Mouse (Mus musculus): ENCODE measurements around the gene Btbd9.

Btbd9 gene

DNA sequence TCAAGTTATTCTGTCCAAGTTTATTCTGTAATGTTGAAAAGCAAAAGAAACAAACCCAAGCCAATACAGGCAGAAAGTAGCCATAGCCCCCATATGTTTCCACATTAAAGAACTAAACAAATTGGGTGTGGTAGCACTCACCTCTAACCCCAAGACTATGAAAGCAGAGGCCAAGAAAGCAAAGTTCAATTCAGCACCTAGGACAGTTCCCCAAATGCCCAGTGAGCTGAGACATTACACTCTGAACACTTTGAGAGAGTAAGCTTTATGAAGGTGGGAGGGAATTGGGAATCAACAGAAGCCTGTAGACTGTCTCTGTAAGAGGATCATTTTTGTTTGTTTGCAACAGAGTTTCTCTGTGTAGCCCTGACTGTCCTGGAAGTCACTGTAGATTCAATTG is 186.6 kb downstream of the Btbd9 start:
- no peak for DNase-seq (ENCODE audit: low spot score)

DNA sequence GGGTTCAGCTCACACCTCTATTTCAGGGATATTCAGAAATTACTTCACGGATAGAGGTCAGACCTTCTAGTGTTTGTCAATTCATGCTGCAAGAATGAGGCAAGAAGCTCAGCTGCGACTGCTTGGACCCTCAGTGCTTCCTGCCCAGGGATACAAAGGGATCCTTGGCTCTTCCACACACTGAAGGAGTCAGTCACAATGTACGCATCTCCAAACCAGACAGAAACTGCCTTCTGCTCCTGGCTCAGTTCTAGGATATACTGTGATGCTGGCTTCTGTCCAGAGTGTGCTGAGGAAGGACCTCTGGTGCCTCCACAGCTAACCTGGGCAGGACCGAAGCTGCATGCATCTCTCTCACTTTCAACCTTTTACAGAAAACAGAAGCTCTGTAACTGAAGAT is 187.5 kb downstream of the Btbd9 start:
- DNase-seq (ENCODE audit: low spot score), result no peak

DNA sequence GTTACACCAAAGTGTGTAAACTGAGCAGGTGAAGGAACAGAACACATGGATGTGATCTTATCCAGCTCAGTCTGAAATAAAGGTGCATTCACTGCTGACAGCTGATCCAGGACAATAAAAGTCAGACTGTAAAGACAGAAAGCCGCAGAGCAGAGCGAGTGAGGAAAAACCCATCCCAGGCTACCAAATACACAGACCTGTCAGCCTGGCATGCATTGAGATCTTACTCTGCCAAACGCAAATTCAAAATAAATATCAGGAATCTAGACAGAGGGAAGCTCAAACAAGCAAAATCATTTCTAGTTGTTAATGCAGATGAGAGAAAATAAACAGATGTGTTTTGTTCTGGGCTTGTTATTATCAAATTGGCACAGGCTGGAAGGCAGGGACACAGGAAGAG is 187.9 kb downstream of the Btbd9 start:
- DNase-seq (ENCODE audit: low spot score), result no peak

DNA sequence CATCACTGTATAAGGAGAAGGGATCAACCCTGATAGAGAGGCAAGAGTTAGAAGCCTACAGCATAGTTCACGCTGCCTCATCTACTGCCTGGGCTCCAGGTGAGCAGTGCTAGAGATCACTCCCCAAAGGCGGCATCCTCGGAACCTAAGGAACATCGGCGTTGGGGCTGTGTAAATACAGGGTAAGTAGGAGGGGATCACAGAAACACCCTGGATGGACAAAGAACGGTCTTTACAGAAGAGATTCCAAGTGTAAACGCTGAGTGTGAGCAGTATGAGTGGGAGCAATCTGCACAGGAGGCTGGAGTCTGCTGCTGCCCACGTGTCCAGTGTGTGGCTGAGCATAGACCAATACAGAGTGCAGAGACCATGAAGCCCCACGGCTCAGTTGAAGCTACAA is 190.0 kb downstream of the Btbd9 start:
- no peak for DNase-seq (ENCODE audit: low spot score)

DNA sequence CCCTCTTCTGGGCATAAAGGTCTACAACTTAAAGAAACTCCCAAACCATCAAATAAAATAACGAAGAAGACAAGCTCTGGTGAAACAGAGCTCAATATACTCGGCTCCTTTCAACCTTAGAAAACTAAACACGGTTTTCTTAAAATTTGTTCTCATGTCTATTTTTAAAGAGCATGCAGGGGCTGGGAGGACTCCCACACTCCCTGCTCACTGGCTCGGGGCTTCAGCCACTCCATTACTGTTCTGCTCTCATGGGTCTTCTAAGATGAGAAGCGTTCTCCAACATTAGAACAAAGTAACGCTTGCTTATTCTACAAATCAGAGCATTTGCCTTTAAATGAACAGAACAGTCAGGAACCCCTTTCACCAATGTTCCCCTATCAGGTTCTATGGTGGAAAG is 192.6 kb downstream of the Btbd9 start:
- DNase-seq (ENCODE audit: low spot score), result no peak

DNA sequence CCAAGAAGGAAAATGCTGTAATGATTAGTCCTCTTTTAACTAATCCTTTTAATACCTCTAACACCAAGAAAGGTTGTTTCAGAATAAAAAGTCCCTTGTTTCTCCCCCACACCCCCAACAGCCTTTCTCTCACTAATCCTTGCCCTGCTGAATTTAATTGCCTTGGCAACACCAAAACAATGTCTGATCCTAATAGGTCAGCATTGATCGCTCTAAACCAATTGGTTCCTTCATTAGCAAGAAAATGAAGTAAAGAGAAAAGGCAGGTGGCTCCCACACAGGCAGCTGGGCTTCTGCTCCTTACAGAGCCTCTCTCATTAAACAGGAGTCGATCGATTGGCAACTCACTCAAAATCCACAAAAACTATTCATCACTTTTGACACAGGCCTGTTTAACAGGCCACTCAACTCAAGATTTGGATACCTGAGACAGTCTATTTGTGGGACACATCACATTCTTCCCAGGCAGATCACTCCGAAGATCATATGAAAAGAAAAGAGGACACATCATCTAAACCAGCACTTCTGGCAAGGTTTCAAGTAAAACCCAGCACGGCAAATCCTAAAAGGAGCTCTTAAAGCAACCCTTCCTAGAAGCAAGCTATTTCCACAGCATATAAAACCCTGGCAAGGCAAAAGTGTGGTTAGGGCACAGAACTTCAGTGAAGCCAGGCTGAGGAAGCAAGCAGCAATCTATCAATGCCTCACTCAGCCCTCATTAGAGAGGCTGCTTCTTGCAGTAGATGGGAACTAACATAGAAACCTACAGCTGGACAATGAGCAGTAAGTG is 197.9 kb downstream of the Btbd9 start:
- DNase-seq (ENCODE audit: low spot score), result no peak

DNA sequence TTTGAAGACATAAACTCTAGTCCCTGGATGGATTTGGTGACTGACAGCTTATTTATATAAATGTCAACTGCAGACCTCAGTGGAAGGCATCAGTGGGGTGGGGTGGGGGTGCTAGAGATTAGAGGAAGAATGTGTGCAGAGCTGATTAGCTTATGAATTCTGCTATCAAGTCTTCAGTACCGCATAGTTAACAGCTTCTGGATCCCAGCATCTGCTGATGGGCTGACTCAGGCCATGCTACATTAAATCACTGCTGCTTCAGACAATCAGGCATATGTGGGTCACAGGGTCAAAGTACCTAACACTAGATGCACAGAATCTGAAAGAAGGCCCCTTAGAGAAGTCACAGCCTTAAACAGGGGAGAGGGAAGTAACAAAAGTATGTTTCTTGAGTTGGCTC is 198.5 kb downstream of the Btbd9 start:
- DNase-seq (ENCODE audit: low spot score), result no peak

DNA sequence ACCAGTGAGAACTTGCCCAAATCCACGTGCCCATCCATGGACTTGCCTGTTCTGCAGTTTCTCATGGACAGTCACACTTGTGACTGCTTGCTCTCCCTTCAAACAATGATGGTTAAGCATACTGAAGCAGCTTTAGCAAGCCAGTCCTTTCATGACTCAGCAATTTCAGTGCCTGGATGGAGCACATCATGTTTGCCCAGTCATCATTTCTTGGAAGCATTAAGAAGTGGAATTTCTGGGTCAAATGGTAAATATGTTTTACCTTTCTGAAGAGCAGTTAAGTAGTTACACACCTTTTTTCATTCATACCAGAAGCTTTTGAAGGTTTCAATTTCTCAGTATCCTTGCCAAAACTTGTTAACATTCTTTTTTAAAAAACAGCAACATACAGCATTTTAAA is 201.2 kb downstream of the Btbd9 start:
- no peak for DNase-seq (ENCODE audit: low spot score)

DNA sequence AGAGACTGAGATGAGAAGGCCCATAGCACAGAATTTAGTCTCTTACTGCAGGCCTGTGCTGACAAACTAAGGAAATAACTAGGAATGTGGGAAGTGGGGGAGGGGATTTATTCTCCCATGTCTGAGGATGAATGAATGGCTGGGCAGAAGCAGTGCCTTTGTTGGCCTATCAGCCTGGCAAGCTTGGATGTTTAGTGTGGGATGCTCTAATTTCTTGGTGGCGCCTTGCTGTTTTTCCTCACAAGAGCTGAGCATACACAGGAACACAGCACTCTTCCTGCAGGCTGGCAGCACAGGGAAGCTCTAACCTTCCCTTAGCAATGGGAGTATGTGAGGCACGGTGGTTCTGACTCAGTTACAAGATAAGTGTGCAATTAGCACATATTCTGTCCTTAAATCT is 207.7 kb downstream of the Btbd9 start:
- DNase-seq (ENCODE audit: low spot score), result no peak

DNA sequence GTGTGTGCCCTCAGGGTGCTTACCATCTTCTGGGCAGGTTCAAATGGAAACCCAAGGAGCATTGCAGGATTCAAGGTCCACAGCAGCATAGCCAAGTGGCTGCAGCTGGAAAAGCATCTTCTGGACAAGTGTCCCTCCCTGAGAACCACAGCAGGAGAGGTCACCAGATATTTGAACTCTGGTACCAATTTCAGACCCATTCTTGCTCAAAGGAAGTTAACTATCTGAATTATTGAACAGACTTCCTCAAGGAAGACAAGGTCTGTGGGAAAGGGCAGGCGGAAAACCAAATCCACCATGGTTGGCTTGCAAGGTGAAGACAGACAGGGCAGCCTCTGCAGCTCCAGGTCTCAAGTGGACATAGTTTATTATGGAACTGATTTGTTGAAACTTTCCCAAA is 211.6 kb downstream of the Btbd9 start:
- no peak for DNase-seq (ENCODE audit: low spot score)

DNA sequence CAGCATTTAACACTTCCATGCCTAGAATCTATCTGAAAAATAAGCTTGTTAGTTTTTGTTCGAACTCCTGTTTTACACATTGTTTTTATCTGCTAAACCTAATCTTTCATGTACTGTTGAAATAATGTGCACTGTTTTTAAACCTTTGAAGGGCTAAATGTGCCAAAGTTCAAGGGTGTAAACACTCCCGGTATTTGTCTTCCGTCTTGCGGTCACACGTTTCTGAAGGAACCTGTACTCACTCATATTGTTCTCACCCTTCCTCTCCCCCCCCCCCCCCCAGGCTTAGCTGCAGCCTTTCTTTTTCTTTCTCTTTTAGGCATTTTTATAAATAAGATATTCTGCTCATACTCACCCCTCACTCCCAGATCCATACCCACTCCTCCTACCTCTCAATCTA is 212.9 kb downstream of the Btbd9 start:
- DNase-seq (ENCODE audit: low spot score), result no peak

DNA sequence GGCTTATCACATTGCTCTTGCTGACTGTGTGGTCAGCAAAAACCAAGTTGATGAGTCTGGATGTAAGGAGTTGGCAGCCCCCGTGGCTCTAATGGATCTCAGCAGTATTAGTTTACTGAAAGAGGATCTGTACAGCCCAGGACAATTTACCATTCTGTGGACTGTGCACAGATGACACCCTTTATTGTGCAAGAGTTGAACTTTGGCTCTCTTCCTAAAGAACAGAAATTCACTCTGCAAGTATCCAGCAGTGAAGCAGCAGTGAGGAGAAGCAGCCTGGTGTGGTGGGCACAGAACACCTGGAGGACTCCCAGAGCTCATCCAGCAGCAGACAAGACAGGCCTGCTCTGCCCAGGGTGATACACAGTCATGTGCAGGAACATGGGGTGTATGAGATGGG is 215.6 kb downstream of the Btbd9 start:
- no peak for DNase-seq (ENCODE audit: low spot score)

DNA sequence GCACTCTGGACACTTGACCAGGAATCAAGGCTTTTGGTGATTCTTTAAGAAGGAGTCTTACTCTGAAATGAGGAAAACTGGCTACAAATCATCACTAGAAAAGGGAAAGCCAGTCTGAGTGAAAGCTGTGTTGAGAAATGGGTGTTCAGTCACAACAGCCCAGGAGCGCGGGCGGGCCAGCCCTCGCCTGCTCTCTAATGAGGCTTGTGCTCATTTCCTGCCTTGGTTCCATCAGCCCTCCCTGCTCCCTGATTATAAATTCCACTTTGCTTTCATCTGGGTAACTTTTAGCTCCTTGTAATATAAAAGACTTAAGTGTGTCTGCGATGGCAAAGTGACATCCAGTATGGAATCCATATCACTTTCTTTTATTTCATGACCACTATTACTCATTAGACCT is 216.9 kb downstream of the Btbd9 start:
- DNase-seq (ENCODE audit: low spot score), result no peak

DNA sequence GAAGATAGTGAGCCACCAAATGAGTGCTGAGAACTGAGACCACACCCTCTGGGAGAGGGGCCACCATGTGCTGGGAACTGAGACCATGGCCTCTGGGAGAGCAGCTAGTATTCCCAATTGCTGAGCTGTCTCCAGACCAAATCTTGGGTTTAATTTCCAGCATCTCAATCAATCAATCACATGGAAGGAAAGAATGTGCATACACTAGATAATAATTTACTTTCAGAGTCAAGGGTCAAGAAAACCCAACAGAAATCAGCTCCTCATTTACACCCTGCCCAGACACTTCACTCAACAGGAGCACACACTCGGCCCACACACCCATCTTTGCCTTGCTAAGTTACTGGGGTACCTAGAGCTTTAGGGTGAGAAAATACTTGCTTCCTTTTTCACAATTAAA is 220.9 kb downstream of the Btbd9 start:
- DNase-seq (ENCODE audit: low spot score), result no peak

DNA sequence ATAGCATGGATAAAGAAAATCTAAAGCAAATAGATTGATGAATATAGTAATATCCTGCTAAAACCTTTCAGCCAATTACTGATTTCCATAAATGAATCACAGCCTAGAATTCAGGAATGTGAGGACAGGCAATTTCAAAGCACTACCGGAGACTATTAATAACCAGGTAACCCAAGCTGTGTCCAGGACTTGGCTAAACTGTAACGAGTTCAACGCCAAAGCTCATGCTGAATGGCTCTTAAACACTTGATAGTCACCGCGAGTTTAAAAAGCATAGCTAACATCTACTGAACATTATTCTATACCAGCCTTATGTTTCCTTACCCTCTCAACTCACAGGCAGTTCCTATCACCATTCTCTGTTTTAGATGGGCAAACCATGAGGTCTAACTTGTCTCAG is 221.9 kb downstream of the Btbd9 start:
- DNase-seq (ENCODE audit: low spot score), result no peak

DNA sequence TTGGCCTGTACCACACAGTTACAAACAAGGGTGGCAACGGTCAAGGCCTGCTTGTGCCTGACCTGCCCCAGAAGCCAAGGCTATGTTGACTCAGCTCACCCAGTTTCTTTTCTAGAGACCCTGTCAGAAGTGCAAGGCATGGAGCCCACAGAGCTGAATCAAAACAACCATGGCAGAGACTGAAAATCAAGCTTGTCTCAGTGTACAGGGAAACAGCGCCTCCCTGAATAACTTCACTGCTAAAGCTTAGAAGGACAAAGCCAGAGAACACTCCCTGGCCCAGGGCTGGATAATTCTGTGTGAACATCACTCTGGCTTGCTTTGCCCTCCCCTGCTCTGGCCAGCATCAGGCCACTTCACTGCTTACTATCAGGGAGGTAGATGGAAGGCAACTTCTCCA is 228.3 kb downstream of the Btbd9 start:
- DNase-seq (ENCODE audit: low spot score), result no peak

DNA sequence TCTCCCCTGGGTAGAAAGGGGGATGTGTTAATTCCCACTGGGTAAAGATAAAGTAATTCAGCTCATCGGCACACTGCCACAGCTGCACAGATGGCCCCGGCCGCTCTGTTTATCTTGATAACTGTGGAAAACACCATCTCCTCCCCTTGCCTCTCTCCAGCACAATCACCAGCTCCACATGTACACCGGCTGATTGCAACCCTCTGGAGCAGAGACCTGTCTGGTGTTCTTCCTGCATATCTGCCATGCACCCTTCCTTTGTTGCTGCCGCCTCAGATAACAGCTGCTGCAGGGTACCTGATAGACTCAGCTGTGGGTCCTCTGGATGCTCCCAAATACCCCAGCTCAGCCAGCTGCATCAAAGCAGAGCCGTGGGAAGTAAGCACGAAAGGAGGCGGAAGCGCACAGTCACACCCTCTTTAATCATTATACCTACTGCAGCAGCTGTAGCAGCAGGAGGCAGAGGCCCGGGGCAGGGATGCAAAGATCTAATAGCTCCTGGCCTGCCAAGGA is 229.1 kb downstream of the Btbd9 start:
- DNase-seq (ENCODE audit: low spot score), result no peak

DNA sequence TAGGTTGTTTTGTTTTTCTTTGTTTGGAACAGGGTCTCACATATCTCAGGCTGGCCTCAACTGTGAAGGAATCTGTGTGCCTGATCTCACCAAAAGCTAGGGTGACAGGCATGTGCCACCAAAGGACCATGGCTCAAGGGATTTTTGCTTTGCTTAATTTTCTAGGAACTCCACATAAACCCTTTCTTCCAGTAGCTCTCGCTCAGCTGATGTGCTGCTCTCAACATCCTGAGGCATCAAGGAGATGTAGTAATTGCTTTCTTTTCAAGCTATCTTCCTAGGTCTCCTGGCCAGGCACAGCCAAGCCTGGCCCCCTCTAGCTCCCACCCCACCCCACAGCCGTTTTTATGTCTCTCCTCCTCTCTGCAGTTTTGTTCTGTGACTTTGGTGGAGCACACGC is 231.3 kb downstream of the Btbd9 start:
- no peak for DNase-seq (ENCODE audit: low spot score)

DNA sequence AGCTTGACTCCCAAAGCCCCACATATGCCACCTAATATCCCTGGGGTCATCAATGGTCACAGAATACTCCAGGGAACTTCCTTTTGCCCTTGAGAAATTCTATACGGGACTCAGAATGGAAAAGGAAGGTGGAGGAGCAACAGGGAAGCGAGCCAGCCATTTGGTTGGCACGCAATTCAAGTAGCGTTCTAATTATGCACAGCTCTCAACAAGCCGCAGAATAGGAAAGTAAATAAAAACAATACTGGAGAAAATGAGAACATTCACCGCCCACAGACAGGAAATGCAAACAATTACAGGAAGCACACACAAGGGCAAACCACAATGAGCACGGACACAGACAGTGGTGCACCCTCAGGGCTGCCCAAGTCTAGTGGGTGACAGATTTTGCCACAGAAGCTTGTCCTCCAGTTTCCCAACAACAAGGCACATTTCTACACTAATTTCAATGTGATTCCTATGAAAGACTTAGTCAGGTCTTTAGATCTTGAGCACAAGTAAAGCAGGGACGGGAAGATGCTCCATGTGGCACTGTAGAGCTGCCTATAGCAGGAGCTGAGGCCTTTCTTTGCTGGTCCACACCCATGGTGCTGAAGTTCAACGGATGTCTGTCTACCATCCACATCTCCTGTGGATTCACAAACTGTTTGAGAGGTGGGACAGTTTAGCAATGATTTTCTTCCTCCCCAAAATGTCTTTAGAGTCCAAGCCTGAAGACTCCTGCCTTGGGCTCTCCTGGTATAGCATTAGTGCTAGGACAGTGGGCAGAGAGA is 232.4 kb downstream of the Btbd9 start:
- DNase-seq (ENCODE audit: low spot score), result no peak

DNA sequence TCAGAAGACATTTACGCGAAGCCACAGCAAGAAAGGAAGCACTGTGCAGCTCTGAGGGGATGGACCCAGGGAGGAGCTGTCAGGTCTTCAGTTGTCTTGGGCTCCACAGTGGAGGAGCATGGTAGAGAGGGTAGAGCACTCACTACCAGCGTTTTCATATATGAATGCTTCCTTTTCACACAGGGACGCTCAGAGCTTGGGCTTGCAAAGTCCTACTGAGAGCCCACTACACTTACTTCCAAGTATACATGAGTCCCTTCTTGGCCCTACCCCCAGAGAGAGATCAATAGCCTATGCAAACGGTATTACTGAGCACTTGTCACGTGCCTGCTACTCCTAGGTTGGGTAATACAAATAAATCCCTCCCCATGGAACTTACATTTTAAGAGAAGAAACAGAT is 234.7 kb downstream of the Btbd9 start:
- DNase-seq (ENCODE audit: low spot score), result no peak

DNA sequence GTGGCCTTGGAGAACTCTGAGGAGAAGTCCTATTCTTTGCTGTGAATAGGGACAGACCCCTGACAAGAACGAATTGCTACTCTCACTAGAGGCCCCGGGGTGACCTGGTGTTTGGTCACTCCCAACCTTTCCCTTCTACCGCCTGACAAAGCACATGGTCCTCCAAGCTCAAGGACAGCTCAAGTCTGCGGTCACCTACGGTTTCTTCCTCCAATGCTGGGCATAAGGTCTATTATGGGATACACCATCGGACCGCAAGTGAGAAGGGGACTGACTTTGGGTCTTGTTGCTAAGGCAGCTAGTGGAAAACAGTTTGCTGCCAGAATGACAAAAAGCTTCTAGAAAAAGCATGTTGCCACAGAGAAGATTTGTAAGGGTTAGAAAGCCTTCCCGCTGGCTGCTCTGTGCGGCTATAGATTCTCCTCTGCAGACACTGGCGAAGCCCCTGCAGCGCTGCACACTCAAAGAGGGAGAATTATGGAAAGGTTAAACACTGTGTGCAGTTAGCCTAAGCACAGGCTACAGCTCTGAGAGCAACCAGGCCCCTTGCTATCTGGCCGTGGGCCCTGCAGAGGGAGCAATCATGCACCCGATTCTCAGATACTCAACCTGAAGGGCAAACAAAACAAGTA is 235.7 kb downstream of the Btbd9 start:
- DNase-seq (ENCODE audit: low spot score), result no peak

DNA sequence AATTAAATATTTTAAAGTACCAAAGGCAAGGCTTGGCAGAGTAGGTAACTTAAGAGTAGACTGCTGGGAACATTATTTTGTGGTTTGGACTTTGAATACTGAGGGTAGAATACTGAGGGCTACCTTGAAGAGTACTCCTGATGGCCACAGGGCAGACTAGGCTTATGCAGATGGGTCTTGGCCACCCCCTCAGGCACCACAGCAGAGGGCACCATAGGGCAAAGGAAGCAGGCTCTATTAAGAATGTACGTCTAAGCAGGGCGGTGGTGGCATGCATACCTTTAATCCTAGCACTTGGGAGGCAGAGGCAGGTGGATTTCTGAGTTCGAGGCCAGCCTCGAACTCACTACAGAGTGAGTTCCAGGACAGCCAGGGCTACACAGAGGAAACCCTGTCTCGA is 237.0 kb downstream of the Btbd9 start:
- no peak for DNase-seq (ENCODE audit: low spot score)

DNA sequence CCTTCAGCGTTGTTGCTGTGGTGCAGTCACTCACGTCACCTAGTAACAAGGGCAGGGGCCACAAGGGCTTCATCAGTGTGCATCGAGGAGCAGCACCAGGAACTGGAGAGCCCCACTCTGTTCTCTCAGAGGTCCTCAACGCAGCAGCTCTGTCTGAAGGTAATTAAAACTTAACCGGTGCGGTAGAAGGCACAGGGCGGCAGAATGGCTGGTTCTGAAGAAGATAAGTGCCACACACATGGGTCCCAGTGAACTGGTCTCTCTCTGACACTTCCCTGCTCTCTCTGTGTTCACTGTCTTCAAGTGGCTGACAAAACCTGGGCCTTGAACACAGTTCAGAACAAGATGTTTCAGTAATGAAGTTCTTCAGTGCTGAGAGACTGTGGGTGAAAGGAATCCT is 239.5 kb downstream of the Btbd9 start:
- DNase-seq (ENCODE audit: low spot score), result no peak

Data from urinary bladder, postnatal 10 days (tissue).